Mouse (Mus musculus) Muller cell, postnatal 12 days (primary cell): Measurements from ENCODE around the gene Adra1b.

Experiments
- DNase-seq: peaks from one replicate; pipeline ENCODE4 v3.0.0-alpha.2; 2015; ENCODE audit errors: inconsistent ontology term

Adra1b gene

DNA sequence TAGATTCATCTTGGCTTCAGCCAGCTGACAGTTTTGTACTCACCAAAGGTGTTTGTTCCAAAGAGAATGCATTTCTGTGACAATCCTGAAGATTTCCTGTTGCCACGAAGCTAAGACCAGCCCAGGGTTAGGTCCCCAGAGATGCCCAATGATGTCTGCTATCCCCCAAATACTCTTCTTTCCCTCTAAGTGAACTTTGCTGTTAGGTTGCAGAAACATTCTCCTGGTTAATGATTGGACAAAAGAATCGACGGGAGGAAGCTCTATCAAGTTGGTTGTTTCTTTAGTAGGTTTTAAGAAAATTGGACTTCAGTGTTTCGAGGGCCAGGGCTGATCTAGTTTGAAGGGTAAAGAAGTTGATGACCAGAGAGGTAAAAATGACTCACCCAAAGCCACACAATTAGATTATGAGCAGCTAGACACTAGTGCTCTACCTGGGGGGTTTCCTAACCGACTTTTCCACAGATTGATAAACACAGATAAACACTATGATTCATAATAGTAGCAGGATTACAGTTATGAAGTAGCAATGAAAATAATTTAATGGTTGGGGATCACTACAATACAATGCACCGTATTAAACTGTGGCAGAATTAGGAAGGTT lies at the start of gene Adra1b:
Gene Adra1b (minus strand): TSS at position 160 of the 604 bp plus-strand sequence.
- no peak for DNase-seq

DNA sequence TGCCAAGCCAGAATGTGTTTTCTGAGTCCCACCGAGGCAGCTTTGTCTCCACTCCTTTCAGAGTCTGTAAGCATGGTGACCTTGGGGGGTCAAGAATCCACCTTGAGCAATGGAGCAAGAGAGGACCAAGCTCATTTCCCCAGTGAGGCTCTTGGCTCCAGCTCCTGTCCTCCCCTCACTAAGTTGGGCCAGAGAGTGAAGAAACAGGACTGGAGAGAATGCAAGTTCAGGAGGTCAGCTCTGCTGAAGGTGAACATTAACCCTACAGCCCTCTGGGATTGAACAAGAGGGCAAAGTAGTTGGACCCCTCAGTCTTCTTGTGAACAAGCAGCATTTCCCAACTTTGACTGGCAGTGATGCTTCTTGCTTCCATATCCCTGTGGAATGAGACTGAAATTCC lies 49.3 kb upstream of the Adra1b start:
- DNase-seq = no peak

DNA sequence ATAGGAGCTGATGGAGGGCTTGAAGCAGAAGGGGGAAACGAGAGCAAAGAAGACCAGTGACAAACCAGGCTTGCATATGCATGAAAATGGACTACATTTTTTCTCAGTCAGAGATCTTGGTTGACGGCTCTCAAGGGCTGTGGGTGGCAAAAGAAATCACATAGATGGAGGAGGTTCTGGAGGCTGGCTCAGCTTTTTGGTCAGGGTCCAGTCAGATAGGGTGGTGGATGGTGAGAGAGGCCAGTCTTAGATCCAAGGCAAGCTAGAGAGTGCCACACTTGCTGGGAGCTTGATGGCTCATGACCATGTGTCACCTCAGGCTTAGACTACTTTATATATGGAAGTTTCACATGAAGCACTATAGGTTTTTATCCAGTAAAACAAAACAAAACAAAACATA lies 42.8 kb upstream of the Adra1b start:
- no peak for DNase-seq

DNA sequence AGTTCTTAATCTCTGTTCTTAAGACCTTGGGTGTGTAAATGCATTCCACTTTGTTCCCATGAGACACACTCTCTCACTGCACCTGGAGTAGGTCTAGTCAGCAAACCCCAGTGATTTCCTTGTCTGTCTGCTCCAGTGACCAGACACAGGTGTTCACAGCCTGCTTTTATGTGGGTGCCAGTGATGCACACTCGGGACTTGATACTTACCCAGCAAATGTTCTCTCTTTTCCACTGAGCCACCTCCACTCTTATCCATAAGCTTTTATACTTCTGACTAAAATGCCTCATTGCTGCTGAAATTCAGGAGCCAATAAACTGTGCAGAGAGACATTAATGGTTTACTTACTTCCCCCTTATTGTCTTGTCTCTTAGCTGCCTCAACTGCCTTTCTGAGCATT lies 42.2 kb upstream of the Adra1b start:
- no peak for DNase-seq

DNA sequence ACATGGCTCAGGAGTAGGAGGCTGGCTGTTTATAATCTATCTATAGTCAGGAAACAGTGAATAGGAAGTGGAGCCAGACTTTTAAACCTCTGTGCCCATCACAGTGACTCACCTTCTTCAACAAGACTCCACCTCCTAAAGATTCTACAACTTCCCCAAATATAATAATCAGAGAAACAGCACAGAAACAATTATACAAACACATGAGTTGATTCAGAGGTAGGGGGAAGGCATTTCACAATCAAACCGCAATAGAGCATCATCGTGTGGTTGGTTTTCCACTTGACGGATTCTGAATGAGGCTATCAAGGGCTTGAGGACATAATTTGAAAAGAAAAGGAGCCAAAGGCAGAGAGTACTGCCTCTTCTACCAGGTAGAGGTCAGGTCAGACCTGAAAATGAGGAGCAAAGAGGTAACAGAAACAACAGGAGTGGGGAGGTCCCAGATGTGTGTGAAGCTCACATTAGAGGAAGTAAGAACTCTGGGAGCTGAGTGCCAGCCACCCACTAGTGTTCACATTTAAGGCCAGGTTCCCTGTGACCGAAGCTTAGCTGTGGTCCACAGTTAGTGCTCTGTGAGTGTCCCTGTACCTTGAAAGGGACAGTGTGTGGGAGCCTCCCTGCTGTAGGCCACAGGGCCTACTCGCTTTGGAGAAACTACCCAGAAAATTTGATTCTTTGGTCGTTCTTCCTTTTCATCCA lies 39.6 kb upstream of the Adra1b start:
- DNase-seq = peak; percentile 53

DNA sequence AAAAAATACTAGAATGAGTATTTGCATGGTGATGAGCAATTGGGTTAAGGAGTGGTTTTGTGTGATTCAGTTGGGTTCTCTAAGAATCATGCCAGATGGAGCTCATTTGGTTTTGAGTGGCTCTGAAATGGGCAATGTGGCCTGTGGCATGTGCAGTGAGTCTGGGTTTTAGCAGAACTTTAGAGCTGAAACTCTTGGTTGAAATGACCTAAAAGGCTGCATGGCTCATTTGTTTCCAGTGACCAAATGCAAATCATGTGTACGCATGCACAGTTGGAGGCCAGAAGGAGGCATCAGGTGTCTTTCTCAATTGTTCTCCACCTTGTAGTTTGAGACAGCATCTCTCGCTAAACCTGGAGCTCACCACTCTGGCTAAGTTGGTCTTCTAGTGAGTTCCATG lies 35.0 kb upstream of the Adra1b start:
- DNase-seq = no peak

DNA sequence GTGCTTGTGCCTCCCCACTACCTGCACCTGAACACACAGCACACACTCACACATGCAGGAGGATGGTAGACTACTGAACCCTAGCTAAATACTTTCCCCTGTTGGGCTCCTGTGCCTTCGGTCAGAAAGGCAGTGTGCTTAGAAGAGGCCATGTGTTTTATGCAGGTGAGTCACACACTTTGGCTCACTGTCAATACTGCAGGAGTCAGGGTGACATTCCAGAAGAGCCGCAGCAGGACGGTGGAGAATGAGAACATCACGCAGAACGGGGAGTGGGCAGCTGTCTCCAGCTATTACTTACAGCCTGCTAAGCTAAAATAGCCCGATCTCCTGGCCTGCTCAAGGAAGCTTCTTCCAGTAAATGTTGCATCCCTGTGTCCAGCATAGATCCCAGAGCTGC lies 32.5 kb upstream of the Adra1b start:
- DNase-seq = peak; percentile 87

DNA sequence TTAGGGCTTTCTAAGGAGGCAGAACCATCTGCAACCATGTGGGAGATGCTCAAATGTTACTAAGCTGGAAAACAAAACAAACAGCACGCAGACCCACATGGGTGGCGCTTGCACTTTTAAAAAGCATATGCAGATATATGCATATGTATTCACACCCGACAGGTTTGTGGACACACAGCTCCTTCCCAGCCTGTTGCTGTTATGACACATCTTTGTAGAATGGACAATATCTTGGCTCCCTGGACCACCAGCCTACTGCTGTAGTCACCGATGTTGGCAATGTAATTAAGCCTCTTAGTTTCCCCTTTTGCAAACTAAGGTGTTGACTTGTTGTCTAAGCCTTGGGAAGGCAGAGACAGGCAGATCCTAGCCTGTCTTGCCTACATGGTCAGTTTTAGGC lies 32.0 kb upstream of the Adra1b start:
- no peak for DNase-seq

DNA sequence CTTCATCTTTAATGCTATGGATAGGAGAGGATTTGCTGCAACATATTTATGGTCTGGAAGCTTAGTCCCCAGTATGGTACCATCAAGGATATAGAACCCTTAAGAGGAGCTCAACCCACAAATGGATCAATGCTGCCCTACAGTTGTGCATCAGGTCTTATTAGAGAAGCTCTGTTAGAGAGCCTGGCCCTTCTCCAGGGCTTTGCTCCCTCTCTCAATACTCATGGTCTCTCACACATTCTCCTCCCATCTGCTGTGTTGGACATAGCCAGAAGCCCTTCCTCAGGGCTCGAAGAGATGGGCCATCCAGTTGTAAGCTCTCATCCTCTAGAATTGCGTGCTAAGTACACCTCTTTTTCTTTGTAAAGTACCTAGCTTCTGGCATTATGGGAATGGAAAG lies 29.2 kb upstream of the Adra1b start:
- DNase-seq = no peak

DNA sequence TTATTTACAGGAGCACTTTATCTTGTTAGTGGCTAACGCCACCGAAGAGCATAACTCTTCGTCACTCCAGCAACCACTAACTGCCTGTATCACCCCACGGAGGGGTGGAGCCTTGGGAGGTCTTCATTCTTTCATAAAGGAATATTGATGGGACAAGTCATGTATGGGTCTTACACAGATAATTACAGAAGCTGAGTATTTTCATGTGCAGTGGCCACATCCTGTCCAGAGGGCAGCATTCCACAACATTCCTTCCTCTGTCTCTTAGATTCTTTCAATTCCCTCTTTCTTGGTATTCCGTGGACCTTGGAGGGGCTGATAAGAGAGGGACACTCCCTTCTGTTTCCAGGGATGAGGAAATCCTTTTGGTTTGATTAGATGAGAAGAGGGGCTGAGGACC lies 28.7 kb upstream of the Adra1b start:
- peak; percentile 75 for DNase-seq

DNA sequence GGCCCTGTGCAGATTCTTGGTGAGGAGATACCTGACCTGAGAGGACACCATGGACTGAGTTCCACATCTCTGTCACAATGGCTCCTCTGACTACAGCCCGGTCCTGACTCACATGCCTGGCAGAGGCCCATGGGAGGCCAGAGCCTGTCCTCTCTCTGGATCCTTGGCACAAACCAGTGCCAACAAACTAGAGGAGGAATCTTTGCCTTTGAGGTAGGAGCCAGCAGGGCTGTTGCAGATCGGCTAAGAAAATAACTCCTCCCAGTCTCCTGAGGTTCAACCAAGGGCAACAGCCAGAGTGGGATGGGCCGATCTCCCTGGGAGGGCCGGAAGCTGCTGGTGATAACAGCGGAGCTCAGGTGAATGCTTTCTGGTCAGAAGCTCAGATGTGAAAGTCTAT lies 28.2 kb upstream of the Adra1b start:
- peak; percentile 86 for DNase-seq

DNA sequence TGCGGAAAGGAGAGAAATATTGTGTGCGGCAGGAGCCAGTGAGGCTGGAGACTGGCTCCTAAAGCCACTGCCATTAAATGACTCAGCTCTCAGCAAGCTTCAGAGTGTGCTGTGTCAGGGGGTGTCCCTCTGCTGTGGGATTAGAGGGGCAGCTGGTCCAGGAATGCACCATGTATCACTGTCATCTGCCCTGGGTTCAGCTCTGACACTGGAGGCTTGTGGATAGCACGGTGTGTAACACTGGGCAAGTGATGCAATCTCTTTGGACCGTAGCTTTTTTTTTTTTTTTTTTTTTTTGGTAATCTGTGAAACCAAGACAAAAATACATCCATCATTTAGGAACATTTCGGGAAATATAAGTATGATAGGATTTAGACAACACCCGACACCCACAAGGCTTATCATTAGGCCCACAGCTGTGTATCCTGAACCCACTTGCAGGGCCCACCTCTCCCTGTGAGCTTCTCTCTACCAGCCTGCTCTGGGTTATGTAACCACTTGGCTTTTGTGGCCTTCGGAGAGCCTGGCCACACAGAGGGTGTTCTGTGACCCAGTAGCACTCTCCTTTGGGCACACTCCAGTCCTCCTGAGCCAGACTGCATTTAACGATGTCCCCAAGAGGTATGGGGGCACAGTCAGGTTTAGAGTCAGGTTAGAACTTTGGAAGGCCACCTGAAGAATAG lies 26.3 kb upstream of the Adra1b start:
- peak; percentile 60 for DNase-seq

DNA sequence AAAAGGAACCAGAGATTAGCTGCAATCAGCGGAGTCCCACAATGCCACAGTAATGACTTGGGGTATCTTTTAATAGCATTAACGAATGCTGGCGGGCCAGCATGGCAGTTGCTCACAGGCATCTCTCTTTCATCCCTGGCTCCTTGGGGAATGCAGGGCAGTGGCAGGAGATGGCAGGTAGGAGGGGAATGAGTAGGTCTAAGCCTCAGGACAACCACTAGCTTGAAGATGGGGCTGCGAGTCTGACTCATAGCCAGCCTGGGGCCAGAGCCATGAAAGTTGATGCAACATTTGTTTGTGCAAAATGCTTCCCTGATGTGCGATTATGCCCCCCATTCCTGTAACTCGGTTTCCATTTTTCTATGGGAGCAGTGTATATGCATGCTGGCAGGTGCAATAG lies 25.2 kb upstream of the Adra1b start:
- DNase-seq = peak; percentile 51

DNA sequence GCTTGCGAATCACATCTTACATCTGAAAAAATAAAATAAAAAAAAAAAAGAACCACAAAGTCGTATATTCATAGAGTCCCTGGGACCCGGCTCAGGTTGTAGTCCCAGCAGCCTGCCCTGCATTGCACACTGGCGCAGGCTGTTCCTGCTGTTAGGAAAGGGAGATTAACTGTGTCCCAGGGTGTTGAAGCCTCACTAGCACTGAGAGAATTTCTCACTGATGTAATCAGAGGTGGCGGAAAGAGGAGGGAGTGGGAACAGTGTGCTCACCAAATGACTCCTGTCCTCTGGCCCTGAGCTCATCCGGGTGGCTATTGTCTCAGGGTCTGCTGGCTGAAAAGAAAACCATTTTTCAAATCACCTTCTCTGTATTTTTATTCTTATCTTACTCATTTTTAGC lies 24.6 kb upstream of the Adra1b start:
- no peak for DNase-seq

DNA sequence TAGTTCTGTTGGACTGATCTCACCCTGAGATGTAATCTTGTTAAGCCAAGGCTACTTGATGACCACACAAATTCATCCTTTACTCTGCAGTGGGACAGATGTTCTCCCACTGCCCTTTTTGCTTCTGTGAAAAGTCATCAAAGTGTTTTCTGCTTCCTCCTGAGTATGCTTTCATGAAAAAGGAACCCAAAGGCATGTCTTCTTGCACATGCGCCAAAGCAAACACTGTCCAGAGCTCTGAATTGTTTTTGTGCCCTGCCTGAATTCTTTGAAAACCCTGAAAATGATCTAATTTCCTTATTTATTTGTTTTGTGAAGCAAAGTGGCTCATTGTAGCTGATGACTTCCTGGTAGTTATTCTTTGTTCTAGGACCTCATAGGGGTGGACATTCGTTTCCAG lies 20.7 kb upstream of the Adra1b start:
- peak; percentile 49 for DNase-seq

DNA sequence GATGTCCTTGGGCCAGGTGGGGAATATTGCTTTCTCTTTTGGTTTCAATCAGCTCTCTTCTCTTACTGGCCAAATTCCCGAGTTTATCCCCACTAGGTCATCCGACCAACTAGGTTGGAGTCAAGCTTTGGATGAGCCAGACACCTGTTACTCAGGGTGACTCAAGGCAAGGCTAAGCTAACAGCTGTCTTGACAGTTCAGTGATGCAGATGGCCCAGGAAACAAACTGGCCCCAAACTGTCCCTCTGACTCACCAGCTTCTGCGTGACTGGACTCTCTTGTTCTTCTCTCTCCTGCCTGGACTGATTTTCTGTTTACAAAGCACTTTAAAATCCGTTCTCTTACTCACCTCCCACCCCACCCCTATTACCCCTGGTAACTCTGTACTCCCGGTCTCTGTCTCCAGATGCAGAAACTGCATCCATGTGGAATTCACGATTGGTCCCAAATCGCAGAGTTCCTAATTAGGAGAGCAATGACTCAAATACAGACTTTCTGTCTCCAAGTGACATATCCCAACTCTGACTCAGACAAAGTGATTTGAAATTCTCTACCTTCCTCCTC lies 18.6 kb upstream of the Adra1b start:
- peak; percentile 93 for DNase-seq

DNA sequence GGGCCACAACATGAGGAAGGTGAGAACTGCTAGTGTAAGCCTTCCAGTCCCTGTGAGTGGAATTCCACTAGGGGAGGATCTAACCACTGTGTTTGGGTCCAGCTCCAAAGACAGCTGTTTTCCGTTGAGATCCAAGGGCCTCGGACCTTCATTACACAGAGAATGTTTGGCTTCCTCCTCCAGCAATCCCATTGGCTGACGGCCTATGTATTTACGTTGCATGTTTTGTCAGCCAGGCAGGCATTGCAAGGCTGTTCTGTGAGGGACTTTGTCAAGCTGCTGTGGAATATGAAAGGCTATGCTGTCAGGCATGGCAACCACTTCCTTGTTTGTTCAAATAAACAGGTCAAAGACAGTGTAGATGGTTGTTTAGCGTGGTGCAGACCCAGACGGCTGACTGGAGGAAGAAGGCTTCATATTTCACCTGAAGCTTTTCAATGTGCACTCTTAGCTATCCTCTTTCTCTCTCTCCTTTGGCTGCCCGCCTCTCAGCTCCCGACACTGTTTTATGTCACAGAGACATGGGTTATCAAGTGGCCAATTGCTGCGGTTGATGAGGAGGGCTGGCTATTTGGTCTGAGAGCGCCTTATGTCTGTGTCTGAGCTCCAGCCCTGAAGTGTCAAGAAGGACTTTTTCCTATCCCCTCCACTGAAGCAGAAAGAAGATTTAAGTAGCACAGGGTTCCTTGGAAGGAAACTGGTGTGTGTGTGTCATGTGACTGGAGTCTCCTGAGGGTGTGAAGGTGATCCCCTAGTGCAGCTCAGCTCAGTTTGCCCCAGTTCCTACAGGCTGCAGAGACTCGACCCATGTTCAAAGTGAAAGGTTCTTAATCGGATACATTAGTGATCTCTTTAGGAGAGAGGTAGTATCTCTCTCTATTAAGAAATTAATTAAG lies 13.8 kb upstream of the Adra1b start:
- no peak for DNase-seq

DNA sequence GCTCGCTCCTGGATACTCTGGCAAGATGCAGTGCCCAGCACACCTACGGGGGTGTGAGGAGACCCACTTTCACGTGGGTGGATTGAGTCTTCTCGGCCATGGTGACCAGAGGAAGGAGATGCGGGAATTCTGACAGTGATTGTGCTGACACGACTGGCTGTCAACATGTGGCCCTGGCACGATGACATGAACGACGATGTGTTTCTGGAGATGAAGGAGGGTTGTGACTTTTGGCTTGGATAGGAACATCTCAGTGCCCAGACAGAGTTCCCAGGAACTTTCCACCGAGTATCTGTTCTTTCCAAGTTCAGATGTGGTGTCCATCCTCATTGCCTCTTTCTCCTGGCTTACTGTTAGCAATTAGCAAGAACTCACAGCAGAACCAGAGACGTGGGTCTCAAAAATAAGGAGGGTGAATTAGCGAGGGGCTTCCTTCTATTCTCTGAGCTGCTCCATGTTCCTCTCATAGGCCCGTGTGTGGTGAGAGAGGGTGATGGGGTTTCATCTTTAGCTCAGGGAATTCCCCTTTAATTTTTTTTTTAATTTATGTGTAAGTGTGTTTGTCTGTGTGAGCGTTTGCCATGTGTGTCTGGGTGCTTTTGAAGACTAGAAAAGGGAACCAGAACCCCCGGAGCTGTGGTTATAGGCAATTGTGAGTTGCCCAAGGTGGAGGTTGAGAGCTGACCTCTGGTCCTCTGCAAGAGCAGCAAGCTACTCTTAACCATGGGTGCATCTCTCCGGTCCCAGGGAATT lies 11.3 kb upstream of the Adra1b start:
- no peak for DNase-seq

DNA sequence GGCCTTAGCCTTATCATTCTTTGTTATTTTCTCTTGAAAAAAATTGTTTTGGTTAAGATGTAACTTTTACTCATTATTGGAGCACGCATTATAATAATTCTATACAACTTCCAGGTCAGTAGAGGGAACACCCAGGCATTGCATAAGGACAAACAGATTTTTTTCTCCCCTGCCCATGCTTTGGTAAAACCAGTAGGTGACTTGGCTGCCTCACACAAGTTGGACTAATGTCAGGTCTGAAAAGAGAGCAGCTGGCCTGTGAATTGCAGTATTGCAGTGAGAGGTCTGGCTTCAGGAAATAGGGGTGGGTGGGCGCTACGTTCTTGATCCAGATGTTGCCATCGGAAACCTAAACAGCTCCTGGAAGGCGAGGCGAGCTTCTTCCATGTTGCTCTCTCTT lies 10.6 kb upstream of the Adra1b start:
- no peak for DNase-seq

DNA sequence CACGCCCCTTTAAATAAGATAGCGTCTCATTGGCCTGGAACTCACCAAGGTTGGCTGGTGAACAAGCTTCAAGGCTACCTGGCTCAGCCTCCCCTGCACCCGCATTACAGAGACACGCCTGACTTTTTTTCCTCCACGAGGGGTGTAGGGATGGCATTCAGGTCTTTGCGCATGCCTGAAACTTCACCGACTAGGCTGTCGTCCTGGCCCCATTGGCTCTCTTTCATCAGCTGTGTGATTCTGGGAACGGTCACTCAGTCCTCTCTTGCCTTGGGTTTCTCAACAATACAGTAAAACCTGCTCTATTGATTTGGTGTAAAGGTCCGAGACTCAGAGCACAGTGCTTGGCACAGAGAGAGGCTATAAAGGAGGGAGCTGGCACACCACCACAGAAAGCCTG lies 2.3 kb upstream of the Adra1b start:
- DNase-seq = no peak

DNA sequence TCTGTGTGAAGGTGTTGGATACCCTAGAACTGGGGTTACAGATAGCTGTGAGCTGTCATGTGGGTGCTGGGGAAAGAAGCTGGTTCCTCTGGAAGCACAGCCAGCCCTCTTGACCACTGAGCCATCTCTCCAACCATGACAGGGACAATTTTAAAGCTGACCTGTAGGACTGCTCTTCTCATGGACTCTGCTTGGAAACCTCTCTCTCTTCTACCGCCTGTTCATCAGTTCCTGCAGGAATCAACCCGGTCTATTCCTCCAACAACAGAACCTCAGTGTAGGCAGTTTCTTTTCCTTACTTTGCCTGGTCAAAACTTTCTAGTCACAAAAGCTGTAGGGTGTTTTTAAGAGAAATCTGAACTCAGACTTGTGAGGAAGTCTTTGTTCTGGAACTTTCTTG lies 1.3 kb downstream of the Adra1b start:
- DNase-seq = no peak
